Mouse (Mus musculus) liver, adult 2 months (tissue): Measurements from ENCODE around the gene Efcab6.

Experiments used
- CTCF ChIP-seq: fragments of 200-500 bp; IDR thresholded peaks from 2 replicates; pipeline ENCODE4 v1.5.1; 2011; ENCODE audit warnings: low read depth, low read length, control low read depth
- POLR2A ChIP-seq: fragments of 200-500 bp; IDR thresholded peaks from 2 replicates; pipeline ENCODE4 v1.6.1; 2011; ENCODE audit warnings: low read length, control low read depth; ENCODE audit not compliant: insufficient read depth; ENCODE audit errors: extremely low read depth

DNA sequence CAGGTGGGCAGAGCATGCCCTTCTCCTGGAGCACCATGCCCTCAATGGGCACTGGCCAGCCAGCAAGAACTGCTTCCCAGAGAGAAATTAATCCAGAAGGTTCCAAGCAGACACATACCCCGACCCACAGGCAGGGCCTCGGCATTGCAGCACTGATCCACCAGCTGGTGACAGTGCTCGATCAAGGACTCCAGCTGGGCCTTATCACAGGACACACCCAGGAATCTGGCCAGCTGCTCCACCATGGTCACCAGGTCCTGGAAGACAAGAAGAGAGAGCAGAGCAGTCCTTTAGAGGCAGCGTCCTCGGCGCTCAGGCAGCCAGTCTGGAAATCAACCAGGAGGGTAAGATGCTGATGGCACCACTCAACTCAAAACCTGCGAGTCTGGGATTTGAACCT, 14.9 kb upstream of the Efcab6 start:
- TF ChIP-seq POLR2A (no peak), CTCF (no peak)
